Mouse (Mus musculus) hindbrain, embryonic 12.5 days (tissue): ENCODE measurements at regions not wholly inside any gene's neighbourhood (a gene's known extent, or its start where the extent isn't known, plus 50 kb on each side); places are given as distances from the start of the nearest gene placed in this dataset.

ENCODE experiments used
- ATAC-seq: fragments of 200-750 bp; cut with Nextera tagmentation; 2 replicates; pipeline ENCODE4 v1.8.0; 2017; ENCODE audit warnings: moderate TSS enrichment; ENCODE audit not compliant: low FRiP score
- H3K27ac ChIP-seq: fragments of 300-500 bp; sonication (generic); 2 replicates; pipeline ENCODE4 v1.5.1; 2016; ENCODE audit warnings: mild to moderate bottlenecking
- H3K27me3 ChIP-seq: fragments of 300-500 bp; sonication (generic); 2 replicates; pipeline ENCODE4 v1.6.1; 2016; ENCODE audit warnings: mild to moderate bottlenecking
- H3K36me3 ChIP-seq: fragments of 300-500 bp; sonication (generic); 2 replicates; pipeline ENCODE4 v1.6.1; 2016; ENCODE audit warnings: mild to moderate bottlenecking
- H3K4me1 ChIP-seq: fragments of 300-500 bp; sonication (generic); 2 replicates; pipeline ENCODE4 v1.6.1; 2016
- H3K4me2 ChIP-seq: fragments of 300-500 bp; sonication (generic); replicated peaks from 2 replicates; pipeline ENCODE4 v1.6.1; 2016; ENCODE audit warnings: mild to moderate bottlenecking
- H3K4me3 ChIP-seq: fragments of 300-500 bp; sonication (generic); 2 replicates; pipeline ENCODE4 v1.5.1; 2016; ENCODE audit warnings: mild to moderate bottlenecking
- H3K9ac ChIP-seq: fragments of 300-500 bp; sonication (generic); 2 replicates; pipeline ENCODE4 v1.6.1; 2016; ENCODE audit warnings: mild to moderate bottlenecking, moderate library complexity
- H3K9me3 ChIP-seq: fragments of 300-500 bp; sonication (generic); replicated peaks from 2 replicates; pipeline ENCODE4 v1.6.1; 2016; ENCODE audit warnings: mild to moderate bottlenecking
- WGBS: fragments of 180-500 bp; shearing (Covaris S2); methylation state at CpG from one replicate; pipeline ENCODE4 v1.1.7; 2016; 5-methylcytosine and 5-hydroxymethylcytosine counted together

DNA sequence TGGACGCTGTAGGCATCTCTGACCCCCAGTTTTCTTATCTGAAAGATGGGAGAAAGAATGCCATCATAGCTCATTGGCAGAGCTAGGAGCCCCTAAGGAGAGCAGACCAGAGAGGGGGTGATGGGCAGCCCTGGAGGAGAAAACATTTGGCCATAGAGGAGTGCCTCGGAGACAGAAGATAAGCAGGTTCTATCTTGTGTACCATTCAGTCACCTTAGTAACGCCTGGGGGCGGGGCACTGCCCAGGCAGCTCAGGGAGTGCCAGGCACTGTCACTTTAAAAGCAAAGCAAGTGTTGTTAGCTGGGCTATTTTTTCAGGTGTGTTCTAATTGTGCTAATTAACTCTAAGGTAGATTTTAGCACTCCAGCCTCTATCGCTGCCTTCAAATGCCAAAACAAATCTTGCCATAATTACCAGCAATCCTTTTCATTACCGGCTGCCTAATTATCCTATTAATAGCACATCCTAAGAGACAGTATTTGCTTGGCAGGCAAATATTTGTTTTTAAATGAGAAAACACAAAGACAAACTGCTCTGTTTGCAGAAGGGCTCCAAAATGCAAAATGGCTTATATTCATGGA lies 119.1 kb downstream of the Tle3 start:
- H3K4me3 ChIP-seq: no peak overlapping the region
- H3K27ac ChIP-seq: no peak overlapping the region
- no peak overlapping the region for H3K4me2 ChIP-seq
- H3K9ac ChIP-seq: no peak overlapping the region
- no peaks in the 10 kb centered on the region for H3K36me3 ChIP-seq
- no peaks in the 10 kb centered on the region; the same call in 1 of the 2 replicates for H3K4me1 ChIP-seq
- H3K9me3 ChIP-seq: no peaks in the 10 kb centered on the region
- H3K27me3 ChIP-seq: peaks cover 19% of the 10 kb centered on the region; the same call in 1 of the 2 replicates
- WGBS: 50% methylated on average over 6 of the region's 6 CpGs
- ATAC-seq: no peak

DNA sequence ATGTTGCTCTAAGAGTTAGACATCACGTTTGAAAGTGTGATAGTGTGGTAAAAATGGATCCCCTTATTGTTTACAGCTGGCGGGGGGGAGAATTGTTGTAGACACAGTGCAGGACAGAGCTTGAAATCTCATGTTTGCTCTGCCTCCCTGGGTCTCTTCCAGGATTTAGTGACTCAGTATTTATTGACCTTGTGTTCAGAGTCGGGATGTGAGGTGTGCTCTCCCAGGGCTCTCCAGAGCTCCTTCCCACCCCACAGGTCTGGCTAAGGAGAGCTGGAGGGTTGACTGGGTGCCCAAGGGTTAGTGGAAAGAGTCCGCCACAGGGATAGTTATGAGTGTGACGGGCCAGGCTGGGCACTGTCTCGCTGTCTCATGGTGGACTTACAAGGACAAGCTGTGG lies 117.8 kb downstream of the Tle3 start:
- WGBS: 78% methylated on average over 6 of the region's 6 CpGs
- H3K9ac ChIP-seq: no peak overlapping the region
- no peak for ATAC-seq
- H3K4me1 ChIP-seq: no peaks in the 10 kb centered on the region; the same call in 1 of the 2 replicates
- peaks cover 24% of the 10 kb centered on the region for H3K27me3 ChIP-seq
- no peaks in the 10 kb centered on the region for H3K9me3 ChIP-seq
- H3K4me2 ChIP-seq: no peak overlapping the region
- no peak overlapping the region for H3K27ac ChIP-seq
- no peak overlapping the region for H3K4me3 ChIP-seq
- no peaks in the 10 kb centered on the region for H3K36me3 ChIP-seq

- ATAC-seq: no peak
- H3K27ac ChIP-seq: no peak overlapping the region
- no peaks in the 10 kb centered on the region; the same call in 1 of the 2 replicates for H3K4me1 ChIP-seq
- no peaks in the 10 kb centered on the region for H3K9me3 ChIP-seq
- no peaks in the 10 kb centered on the region for H3K36me3 ChIP-seq
- no peak overlapping the region for H3K4me2 ChIP-seq
- no peak overlapping the region for H3K4me3 ChIP-seq
- WGBS: 24% methylated on average over 9 of the region's 9 CpGs
- no peak overlapping the region for H3K9ac ChIP-seq
- peaks cover 27% of the 10 kb centered on the region for H3K27me3 ChIP-seq
Measured at GRCm38 (mm10) chr9:61489147-61489546, 117.0 kb downstream of the Tle3 start.

- 92% methylated on average over 12 of the region's 12 CpGs for WGBS
- no peak for ATAC-seq
- Histone ChIP-seq H3K9ac (no peak overlapping the region), H3K4me2 (no peak overlapping the region), H3K9me3 (no peaks in the 10 kb centered on the region), H3K4me1 (no peaks in the 10 kb centered on the region; the same call in 1 of the 2 replicates), H3K27me3 (peaks cover 23% of the 10 kb centered on the region), H3K27ac (no peak overlapping the region), H3K4me3 (no peak overlapping the region), H3K36me3 (no peaks in the 10 kb centered on the region)
Measured at GRCm38 (mm10) chr9:61487824-61488223, 115.7 kb downstream of the Tle3 start.

GRCm38 (mm10) chr9:61487146-61487545 lies 115.0 kb downstream of the Tle3 start:
- H3K4me2 ChIP-seq: no peak overlapping the region
- no peaks in the 10 kb centered on the region for H3K9me3 ChIP-seq
- no peaks in the 10 kb centered on the region for H3K36me3 ChIP-seq
- H3K27me3 ChIP-seq: peaks cover 19% of the 10 kb centered on the region
- WGBS: 70% methylated on average over 7 of the region's 7 CpGs
- no peaks in the 10 kb centered on the region; the same call in 1 of the 2 replicates for H3K4me1 ChIP-seq
- H3K4me3 ChIP-seq: no peak overlapping the region
- no peak for ATAC-seq
- no peak overlapping the region for H3K27ac ChIP-seq
- no peak overlapping the region for H3K9ac ChIP-seq

DNA sequence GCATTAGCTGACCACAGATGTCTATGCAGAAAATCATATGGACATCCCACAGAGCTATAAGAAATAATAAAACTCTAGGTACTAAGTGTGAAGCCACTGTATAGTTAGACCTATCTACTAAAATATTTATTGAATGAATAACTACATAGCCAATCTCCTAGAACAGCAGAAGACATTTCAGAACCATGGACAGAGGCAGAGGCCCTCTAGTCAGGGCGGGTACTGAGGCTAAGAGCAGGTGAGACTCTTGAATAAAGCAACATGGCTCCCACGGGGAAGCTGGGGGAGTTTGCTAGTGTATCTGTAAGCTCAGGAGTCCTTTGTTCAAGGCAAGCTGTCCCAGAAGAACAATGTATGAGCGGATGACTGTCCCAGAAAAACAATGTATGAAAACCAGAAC lies 112.2 kb downstream of the Tle3 start:
- Histone ChIP-seq H3K27me3 (peaks cover 16% of the 10 kb centered on the region), H3K27ac (no peak overlapping the region), H3K4me2 (no peak overlapping the region), H3K36me3 (no peaks in the 10 kb centered on the region), H3K9ac (no peak overlapping the region), H3K4me1 (peaks cover 5% of the 10 kb centered on the region), H3K4me3 (no peak overlapping the region), H3K9me3 (no peaks in the 10 kb centered on the region)
- WGBS: 29% methylated on average over 3 of the region's 3 CpGs
- no peak for ATAC-seq

DNA sequence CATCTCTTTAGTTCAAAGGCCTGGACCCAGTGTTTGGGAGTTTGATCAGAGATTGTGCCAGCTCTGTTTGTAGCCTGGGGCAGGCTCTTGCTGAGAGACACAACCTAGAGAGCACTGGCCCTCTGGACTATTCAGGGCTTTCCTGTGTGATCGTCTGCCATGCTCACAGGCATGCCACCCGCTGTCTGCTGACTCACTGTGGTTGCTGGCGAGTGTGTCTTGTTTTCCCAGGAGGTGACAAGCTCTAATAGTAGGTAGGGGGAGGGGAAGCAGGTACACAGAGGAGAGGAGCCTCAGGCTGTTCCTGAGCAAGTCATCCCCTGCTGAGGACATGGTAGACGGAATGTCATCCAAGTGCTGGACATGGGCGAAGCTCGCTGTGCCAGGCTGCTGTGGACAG lies 107.5 kb downstream of the Tle3 start:
- no peaks in the 10 kb centered on the region for H3K9me3 ChIP-seq
- H3K4me2 ChIP-seq: no peak overlapping the region
- H3K9ac ChIP-seq: 0 out of 2 replicates have a peak overlapping the region, but pooled peaks have one; percentile 23
- peaks cover 14% of the 10 kb centered on the region for H3K4me1 ChIP-seq
- no peak for ATAC-seq
- H3K27ac ChIP-seq: no peak overlapping the region
- 37% methylated on average over 6 of the region's 6 CpGs for WGBS
- no peaks in the 10 kb centered on the region for H3K36me3 ChIP-seq
- H3K27me3 ChIP-seq: peaks cover 19% of the 10 kb centered on the region; the same call in 1 of the 2 replicates
- H3K4me3 ChIP-seq: no peak overlapping the region

DNA sequence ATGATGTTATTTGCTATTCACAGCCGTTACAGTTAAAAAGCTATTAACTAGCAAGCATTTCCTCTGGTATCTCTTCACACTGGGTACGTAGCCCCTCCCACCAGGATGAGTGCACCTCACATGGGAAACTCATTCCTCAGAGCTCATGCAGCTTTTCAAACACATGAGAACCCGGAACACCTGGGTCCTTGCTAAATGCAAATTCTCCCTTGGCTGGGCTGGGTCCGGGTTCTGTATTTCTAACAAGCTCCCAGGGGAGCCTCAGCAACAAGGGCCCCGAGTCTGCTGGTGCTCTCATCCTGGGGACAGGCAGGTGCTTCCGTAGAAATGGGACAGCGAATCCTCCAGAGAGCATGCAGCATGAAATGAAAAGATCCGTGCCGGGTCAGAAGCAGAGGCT lies 106.7 kb downstream of the Tle3 start:
- Histone ChIP-seq H3K27ac (no peak overlapping the region), H3K4me3 (no peak overlapping the region), H3K9ac (no peak overlapping the region), H3K36me3 (no peaks in the 10 kb centered on the region), H3K27me3 (peaks cover 24% of the 10 kb centered on the region), H3K4me1 (peaks cover 14% of the 10 kb centered on the region), H3K9me3 (no peaks in the 10 kb centered on the region), H3K4me2 (no peak overlapping the region)
- ATAC-seq: no peak
- 23% methylated on average over 9 of the region's 9 CpGs for WGBS

DNA sequence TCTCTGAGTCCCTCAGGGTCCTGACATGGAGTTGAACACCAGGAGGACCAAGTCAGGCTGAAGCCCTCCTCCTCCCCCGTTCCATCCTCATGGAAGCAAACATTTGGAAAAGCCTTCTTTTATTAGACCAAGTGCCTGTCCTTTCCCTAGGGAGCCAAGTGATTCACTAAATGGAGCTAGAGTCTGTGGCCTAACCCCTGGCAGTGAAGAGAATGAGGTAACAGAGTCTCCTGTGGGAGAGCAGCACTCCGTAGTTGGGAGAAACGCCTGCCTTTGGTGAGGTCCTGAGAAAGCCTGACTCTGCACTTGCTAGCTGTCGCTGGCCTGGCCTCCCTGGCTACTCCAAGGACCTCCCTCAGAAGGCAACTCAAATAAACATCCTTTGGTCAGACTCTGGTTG lies 104.2 kb downstream of the Tle3 start:
- ATAC-seq: no peak
- no peak overlapping the region for H3K4me3 ChIP-seq
- no peak overlapping the region for H3K4me2 ChIP-seq
- 52% methylated on average over 4 of the region's 4 CpGs for WGBS
- H3K9ac ChIP-seq: no peak overlapping the region
- H3K9me3 ChIP-seq: no peaks in the 10 kb centered on the region
- H3K27ac ChIP-seq: no peak overlapping the region
- H3K27me3 ChIP-seq: peaks cover 27% of the 10 kb centered on the region
- no peaks in the 10 kb centered on the region for H3K36me3 ChIP-seq
- peaks cover 17% of the 10 kb centered on the region for H3K4me1 ChIP-seq

- peaks cover 22% of the 10 kb centered on the region for H3K27me3 ChIP-seq
- no peaks in the 10 kb centered on the region for H3K36me3 ChIP-seq
- 25% methylated on average over 6 of the region's 6 CpGs for WGBS
- H3K4me2 ChIP-seq: no peak overlapping the region
- no peak overlapping the region for H3K9ac ChIP-seq
- H3K4me3 ChIP-seq: no peak overlapping the region
- H3K9me3 ChIP-seq: peaks cover under 1% of the 10 kb centered on the region; the same call in 1 of the 2 replicates
- peaks cover 29% of the 10 kb centered on the region for H3K4me1 ChIP-seq
- ATAC-seq: no peak
- H3K27ac ChIP-seq: no peak overlapping the region; the same call in 1 of the 2 replicates
Measured at GRCm38 (mm10) chr9:61470815-61471505, 98.8 kb downstream of the Tle3 start.

GRCm38 (mm10) chr9:61468897-61469509 lies 96.8 kb downstream of the Tle3 start:
- 26% methylated on average over 11 of the region's 11 CpGs for WGBS
- Histone ChIP-seq H3K4me2 (peak overlapping the region; percentile 29), H3K9ac (no peak overlapping the region)

DNA sequence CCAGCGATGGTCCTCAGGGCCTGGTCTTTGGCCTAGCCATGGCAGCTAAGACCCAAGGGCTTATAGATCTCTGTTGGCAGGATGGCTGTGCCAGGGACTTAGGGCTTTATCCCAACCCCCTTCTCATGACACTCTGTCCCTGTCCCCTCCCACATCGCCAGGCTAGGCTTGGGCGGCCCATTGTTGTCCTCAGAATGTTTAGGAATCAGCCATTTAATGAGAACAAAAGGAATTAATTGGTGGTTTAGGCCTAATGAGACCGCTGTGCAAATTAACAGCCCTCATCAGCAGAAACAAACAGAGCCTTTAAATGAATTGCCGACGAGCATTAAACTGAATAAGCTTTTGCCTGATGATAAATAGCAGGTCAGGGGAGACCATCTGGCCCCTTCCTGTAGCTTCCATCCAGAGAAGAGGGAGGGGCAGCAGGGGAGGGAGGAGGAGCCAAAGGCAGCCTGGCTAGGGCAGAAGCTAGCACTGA lies 96.2 kb downstream of the Tle3 start:
- Histone ChIP-seq H3K9ac (no peak overlapping the region), H3K27me3 (peaks cover 10% of the 10 kb centered on the region; the same call in 1 of the 2 replicates), H3K27ac (peak overlapping the region; percentile 82), H3K36me3 (no peaks in the 10 kb centered on the region), H3K4me3 (no peak overlapping the region), H3K4me2 (0 out of 2 replicates have a peak overlapping the region, but pooled peaks have one; percentile 29), H3K4me1 (peaks cover 29% of the 10 kb centered on the region), H3K9me3 (peaks cover 13% of the 10 kb centered on the region)
- ATAC-seq: peak; percentile 93
- WGBS: 14% methylated on average over 6 of the region's 6 CpGs

More at GRCm38 (mm10) chr9:61468897-61469509, 96.8 kb downstream of the Tle3 start:
- peak; percentile 80 for ATAC-seq
- H3K4me1 ChIP-seq: peaks cover 29% of the 10 kb centered on the region
- H3K36me3 ChIP-seq: no peaks in the 10 kb centered on the region
- peaks cover 11% of the 10 kb centered on the region for H3K27me3 ChIP-seq
- H3K4me3 ChIP-seq: no peak overlapping the region
- peak overlapping the region; percentile 82 for H3K27ac ChIP-seq
- H3K9me3 ChIP-seq: peaks cover 13% of the 10 kb centered on the region
